Mouse (Mus musculus): ENCODE data around the gene Ehmt1.
A peak's percentile ranks its signal among the peaks of the same experiment; 100 is the strongest.

DNA sequence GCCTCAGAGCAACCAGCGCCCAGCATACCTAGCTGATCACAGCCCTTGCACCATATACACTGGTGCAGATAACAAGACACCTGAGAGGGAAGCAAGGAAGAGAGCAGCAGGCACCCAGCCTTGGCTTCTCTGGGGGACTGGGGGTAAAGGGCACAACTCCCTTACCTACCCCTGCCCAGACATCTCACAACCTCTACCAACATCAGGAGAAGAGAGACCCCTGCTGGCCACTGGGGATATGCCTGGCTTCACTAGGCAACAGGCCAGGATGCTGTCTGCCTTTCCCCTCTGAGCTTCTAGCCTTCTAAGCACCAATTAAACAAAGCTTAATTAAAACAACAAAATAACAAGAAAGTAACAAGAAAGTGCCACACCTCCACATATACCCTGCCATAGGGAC lies 164.1 kb downstream of the Ehmt1 start:
- TF ChIP-seq POLR2A (IDR thresholded peaks at IDR 0.05; ENCODE audit: borderline replicate concordance, extremely low read depth, low read depth, low read length) (no peak), CTCF (IDR thresholded peaks at IDR 0.05; ENCODE audit: insufficient read depth, low read length) (peak; percentile 68)

Data from lung, adult 2 months (tissue).